Mouse (Mus musculus) MEL (cell line): ENCODE results near the gene Unc13d.
A peak's percentile ranks its signal among the peaks of the same experiment; 100 is the strongest.

ENCODE experiments used
- CTCF ChIP-seq, 3 experiments: IDR thresholded peaks in 2 of 3; conservative IDR thresholded peaks in 1 of 3; 2 replicates each; pipeline ENCODE4 v1.5.1; 2011 to 2012; ENCODE audit warnings: low read length in 3 of 3, low read depth in 2 of 3, mild to moderate bottlenecking in 2 of 3, improper control_type of control experiment in 1 of 3, inconsistent platforms in 1 of 3, mixed read lengths in 1 of 3, moderate library complexity in 1 of 3; ENCODE audit not compliant: control insufficient read depth in 1 of 3, insufficient read depth in 1 of 3, poor library complexity in 1 of 3, severe bottlenecking in 1 of 3
- ETS1 ChIP-seq: IDR thresholded peaks from 2 replicates; pipeline ENCODE4 v1.6.1; 2012; ENCODE audit warnings: low read depth, mild to moderate bottlenecking, inconsistent platforms, low read length, improper control_type of control experiment, moderate library complexity
- POLR2AphosphoS2 ChIP-seq: IDR thresholded peaks from 2 replicates; pipeline ENCODE4 v1.6.1; 2011; ENCODE audit warnings: low read length, improper control_type of control experiment

DNA sequence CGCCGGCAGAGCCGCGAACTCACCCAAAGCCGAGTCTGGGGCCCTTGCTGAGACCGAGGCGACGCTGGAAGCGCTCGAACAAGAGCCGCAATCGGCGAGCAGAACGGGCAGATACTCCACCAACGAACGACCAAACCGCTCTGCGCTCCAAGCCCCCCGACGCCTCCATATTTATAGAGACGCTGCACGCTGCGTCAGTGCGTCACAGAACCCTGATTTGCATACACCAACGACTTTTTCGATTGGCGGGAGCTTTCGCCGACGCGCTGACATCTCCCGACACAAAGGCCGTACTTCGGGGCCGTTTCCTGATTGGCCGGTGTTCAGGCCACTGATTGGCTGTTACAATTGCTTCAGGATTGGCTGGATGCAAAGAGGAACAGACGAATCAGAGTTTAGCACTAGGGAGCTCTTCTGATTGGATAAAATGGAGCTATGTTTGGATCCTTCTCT is 53.4 kb downstream of the Unc13d start:
- TF ChIP-seq ETS1 (no peak), POLR2AphosphoS2 (peak; percentile 100), CTCF (IDR thresholded peaks at IDR 0.05 in 2 of 3, conservative IDR thresholded peaks at IDR 0.05 in 1 of 3; ENCODE audit: control insufficient read depth in 1 of 3, insufficient read depth in 1 of 3, low read depth in 2 of 3, low read length in 3 of 3, poor library complexity in 1 of 3, severe bottlenecking in 1 of 3) (no peak)
